Mouse (Mus musculus) liver, postnatal 0 days (tissue): ENCODE measurements around the gene Vmn2r3. TPM values are rescaled to one million over a fixed set of nuclear protein-coding genes. Genes with fewer than 3 reads are reported as not detected.
"Not testable (repeated sequence)": the region's sequence is repeated elsewhere in the genome, so short reads cannot be mapped to it uniquely, and the experiment has no call there.

ENCODE experiments used
- ATAC-seq: fragments of 200-750 bp; cut with Nextera tagmentation; 2 replicates; pipeline ENCODE4 v1.8.0; 2017; ENCODE audit warnings: mild to moderate bottlenecking, moderate library complexity
- DNase-seq: peaks from one replicate; pipeline ENCODE4 v3.0.0-alpha.2; 2016
- H3K27ac ChIP-seq: fragments of 300-500 bp; sonication (generic); 2 replicates; pipeline ENCODE4 v1.5.1; 2014; ENCODE audit warnings: antibody characterized with exemption, moderate library complexity, mild to moderate bottlenecking, low read depth
- H3K27me3 ChIP-seq: fragments of 300-500 bp; sonication (generic); 2 replicates; pipeline ENCODE4 v1.6.1; 2014; ENCODE audit warnings: low read length, control low read depth, mixed read lengths; ENCODE audit not compliant: insufficient read depth
- H3K36me3 ChIP-seq: fragments of 300-500 bp; sonication (generic); replicated peaks from 2 replicates; pipeline ENCODE4 v1.6.1; 2014; ENCODE audit warnings: mild to moderate bottlenecking, control low read depth, low read length, moderate library complexity, mixed read lengths; ENCODE audit not compliant: insufficient read depth
- H3K4me1 ChIP-seq: fragments of 300-500 bp; sonication (generic); 2 replicates; pipeline ENCODE4 v1.6.1; 2014; ENCODE audit warnings: antibody characterized with exemption, mild to moderate bottlenecking, control low read depth; ENCODE audit not compliant: insufficient read depth
- H3K4me2 ChIP-seq: fragments of 300-500 bp; sonication (generic); 2 replicates; pipeline ENCODE4 v1.6.1; 2014; ENCODE audit warnings: low read depth, mild to moderate bottlenecking, low read length, moderate library complexity, mixed read lengths
- H3K4me3 ChIP-seq: fragments of 300-500 bp; sonication (generic); 2 replicates; pipeline ENCODE4 v1.5.1; 2014; ENCODE audit warnings: low read depth, low read length
- H3K9ac ChIP-seq: fragments of 300-500 bp; sonication (generic); replicated peaks from 2 replicates; pipeline ENCODE4 v1.6.1; 2014; ENCODE audit warnings: mild to moderate bottlenecking, moderate library complexity
- H3K9me3 ChIP-seq: fragments of 300-500 bp; sonication (generic); 2 replicates; pipeline ENCODE4 v1.6.1; 2016; ENCODE audit warnings: mild to moderate bottlenecking, control low read depth, low read length, mixed read lengths
- CTCF ChIP-seq: sonication (generic); IDR thresholded peaks from 2 replicates; pipeline ENCODE4 v1.5.1; 2016; ENCODE audit warnings: antibody characterized with exemption, low read depth
- EP300 ChIP-seq: IDR thresholded peaks from 2 replicates; pipeline ENCODE4 v1.6.1; 2016; ENCODE audit warnings: antibody characterized with exemption, low read depth, mild to moderate bottlenecking
- WGBS: fragments of 180-500 bp; shearing (Covaris S2); extraction: QIAGEN DNeasy Blood & Tissue Kit; methylation state at CpG from one replicate; pipeline ENCODE4 v1.1.7; 2014; ENCODE audit not compliant: insufficient replicate concordance; 5-methylcytosine and 5-hydroxymethylcytosine counted together
- polyA plus RNA-seq: library from polyadenylated mRNA; unstranded; fragments of >200 nt; fragmentation: Nextera tagmentation; extraction: Ambion mirVana; gene quantifications from 2 replicates; pipeline ENCODE4 v1.2.1, GENCODE M21; 2015

The Vmn2r3 gene
- polyA plus RNA-seq, 1 experiment from 2014 or later: not detected

DNA sequence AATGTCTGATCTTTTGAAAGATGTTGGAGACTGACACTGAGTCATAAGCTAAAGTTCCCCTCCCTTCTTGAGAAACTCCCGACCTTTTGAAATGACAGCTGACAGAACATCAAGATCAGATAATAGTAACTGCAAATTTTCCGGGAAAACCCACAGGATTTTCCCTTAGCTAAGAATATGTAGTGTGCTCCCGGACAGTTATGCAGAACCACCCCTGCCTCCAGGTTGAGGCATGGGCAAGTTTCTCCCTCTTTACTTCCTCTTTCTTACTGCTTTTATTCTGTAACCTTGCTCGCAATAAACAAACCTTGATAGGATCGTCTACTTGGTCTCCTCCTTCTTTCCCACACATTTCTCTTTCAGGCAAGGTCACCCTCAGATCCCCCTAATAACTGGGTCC, 37.9 kb downstream of the Vmn2r3 start:
- TF ChIP-seq EP300: no peak
- no peak for TF ChIP-seq CTCF
- DNase-seq (no peak), ATAC-seq (no peak)
- no peaks in the 10 kb centered on the region for H3K36me3 ChIP-seq
- H3K27me3 ChIP-seq: no peaks in the 10 kb centered on the region
- no peak overlapping the region for H3K4me3 ChIP-seq
- no peak overlapping the region for H3K4me2 ChIP-seq
- no peak overlapping the region for H3K9ac ChIP-seq
- H3K27ac ChIP-seq: no peak overlapping the region
- 68% methylated on average over 5 of the region's 5 CpGs for WGBS
- no peaks in the 10 kb centered on the region for H3K9me3 ChIP-seq
- H3K4me1 ChIP-seq: no peaks in the 10 kb centered on the region

DNA sequence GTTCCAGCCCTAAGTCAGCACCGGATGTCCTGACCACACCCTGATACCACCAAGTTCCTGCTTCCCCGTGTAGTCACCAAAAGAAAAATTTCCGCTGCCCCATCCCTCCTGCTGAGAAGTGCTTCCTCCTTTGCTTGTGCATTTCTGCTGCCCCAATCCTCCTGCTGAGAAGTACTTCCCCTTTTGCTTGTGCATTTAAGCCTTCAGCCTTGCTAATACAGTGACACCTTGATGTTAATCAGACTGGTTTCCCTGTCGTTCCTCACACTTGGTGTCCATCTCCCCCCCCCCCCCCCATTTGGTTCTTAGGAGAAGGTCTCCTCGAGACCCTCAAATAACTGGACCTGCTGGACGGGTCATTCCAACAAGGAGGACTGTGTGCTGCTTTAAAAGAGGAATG, 39.0 kb downstream of the Vmn2r3 start:
- DNase-seq, H3K9ac ChIP-seq, ATAC-seq, H3K27ac ChIP-seq, H3K4me1 ChIP-seq, H3K4me2 ChIP-seq, H3K9me3 ChIP-seq, H3K27me3 ChIP-seq, H3K36me3 ChIP-seq, H3K4me3 ChIP-seq: not testable (repeated sequence)
- WGBS: 74% methylated on average over 6 of the region's 6 CpGs

- H3K27me3 ChIP-seq, H3K4me3 ChIP-seq, H3K27ac ChIP-seq, DNase-seq, H3K9ac ChIP-seq, H3K4me1 ChIP-seq, H3K4me2 ChIP-seq, H3K9me3 ChIP-seq, H3K36me3 ChIP-seq, ATAC-seq: not testable (repeated sequence)
- WGBS: 51% methylated on average over 6 of the region's 6 CpGs
Observed at GRCm38 (mm10) chr3:64235459-64235858, 54.0 kb downstream of the Vmn2r3 start.

- not testable (repeated sequence) for H3K9me3 ChIP-seq, H3K27me3 ChIP-seq, H3K4me3 ChIP-seq, H3K36me3 ChIP-seq, ATAC-seq, H3K4me1 ChIP-seq, DNase-seq, H3K9ac ChIP-seq, H3K4me2 ChIP-seq, H3K27ac ChIP-seq
- 57% methylated on average over 7 of the region's 12 CpGs for WGBS
Observed at GRCm38 (mm10) chr3:64233655-64234054, 55.9 kb downstream of the Vmn2r3 start.

DNA sequence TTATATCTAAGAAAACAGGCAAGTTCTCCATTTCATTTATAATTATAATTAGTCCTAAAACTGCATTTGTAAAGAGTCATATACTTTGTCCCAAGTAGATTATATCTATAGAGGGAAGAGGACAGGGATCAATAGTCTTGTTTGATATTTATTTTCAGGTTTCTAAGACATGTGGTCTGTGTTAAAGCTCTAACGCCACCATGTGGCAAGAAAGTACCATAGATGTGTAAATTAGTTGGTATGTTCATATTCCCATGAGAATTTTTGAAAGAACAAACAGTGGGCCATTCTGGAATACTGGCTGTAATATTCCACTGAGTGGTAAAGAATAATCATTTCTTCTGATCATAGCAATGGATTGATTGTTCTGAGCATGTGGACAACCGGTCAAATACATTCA, 62.3 kb downstream of the Vmn2r3 start:
- no peak for ATAC-seq

More for the DNA sequence above, 62.3 kb downstream of the Vmn2r3 start:
- TF ChIP-seq CTCF: 0 out of 2 replicates have a peak, but pooled peaks have one; percentile 2
- TF ChIP-seq EP300: no peak
- Histone ChIP-seq H3K9me3 (no peaks in the 10 kb centered on the region), H3K4me2 (no peak overlapping the region), H3K4me1 (no peaks in the 10 kb centered on the region), H3K36me3 (no peaks in the 10 kb centered on the region), H3K4me3 (no peak overlapping the region), H3K27ac (no peak overlapping the region), H3K9ac (no peak overlapping the region), H3K27me3 (no peaks in the 10 kb centered on the region)
- 56% methylated on average over 2 of the region's 2 CpGs for WGBS
- DNase-seq: no peak

Other genes with a start within 250 kb of the Vmn2r3 start
- gene Vmn2r1, start 208.2 kb downstream of the Vmn2r3 start, polyA plus RNA-seq: 0.01 TPM in 1 of 2 replicates, not detected in the other
- gene Vmn2r2, start 147.8 kb downstream of the Vmn2r3 start, polyA plus RNA-seq: not detected in 2 replicates
- not detected in 2 replicates for gene Vmn2r4, start 125.7 kb upstream of the Vmn2r3 start, polyA plus RNA-seq
- gene Vmn2r5, start 220.1 kb upstream of the Vmn2r3 start, polyA plus RNA-seq: not detected in 2 replicates